Mouse (Mus musculus) layer of hippocampus, adult 8-10 months (tissue): Measurements from ENCODE around the gene Coro1c. TPM values are rescaled to one million over a fixed set of nuclear protein-coding genes. Genes with fewer than 3 reads are reported as not detected.
A peak's percentile ranks its signal among the peaks of the same experiment; 100 is the strongest.

Experiments
- DNase-seq, 2 experiments: peaks; one replicate each; pipeline ENCODE4 v3.0.0; 2022; ENCODE audit warnings: low spot score in 2 of 2
- total RNA-seq, 4 experiments: library from RNA; stranded (reverse); gene quantifications; 2 replicates each; pipeline ENCODE4 v1.2.4; 2022

The Coro1c gene
- total RNA-seq, 4 experiments from 2014 or later = 89.3 to 106 (median 94.0) TPM

DNA sequence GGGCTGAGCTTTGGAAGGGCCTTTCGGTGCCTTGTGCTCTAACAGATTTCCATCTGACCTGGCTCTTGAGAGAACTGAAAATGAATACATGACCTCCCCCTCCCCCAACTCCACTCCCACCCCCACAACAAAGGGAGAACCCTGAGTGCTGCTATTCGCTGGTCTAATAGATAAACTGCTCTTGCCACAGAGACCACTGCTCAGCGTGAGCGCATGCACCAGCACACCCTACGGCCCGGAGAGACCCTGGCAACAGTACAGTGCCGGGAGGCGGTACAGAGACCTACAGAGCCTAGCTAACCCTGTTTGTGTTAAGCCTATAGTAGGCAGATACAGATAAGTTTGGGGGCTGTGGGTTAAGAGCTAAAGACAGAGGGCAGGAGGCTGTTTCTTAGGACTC lies 22.9 kb downstream of the Coro1c start:
- DNase-seq = no peak

- no peak for DNase-seq
Measured at GRCm38 (mm10) chr5:113884750-113885149, 23.8 kb downstream of the Coro1c start.

DNA sequence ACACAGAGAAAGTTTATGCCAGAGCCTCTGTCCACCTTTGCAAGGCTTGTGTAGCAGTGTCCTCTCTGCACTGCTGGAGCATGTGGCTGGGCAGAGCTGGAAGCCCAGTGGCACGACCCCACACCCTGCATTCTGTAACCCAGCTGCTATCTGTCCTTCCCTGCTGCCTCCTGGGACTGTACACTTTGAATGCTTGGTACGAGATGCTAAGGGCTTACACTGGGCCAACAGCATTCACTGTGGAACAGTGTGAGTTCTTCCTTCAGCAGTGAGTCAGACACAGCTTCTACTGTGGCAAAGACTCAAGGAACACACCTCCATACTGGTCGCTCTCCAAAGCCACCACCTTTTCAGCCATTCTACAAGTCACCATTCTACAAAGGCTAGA lies 25.2 kb downstream of the Coro1c start:
- DNase-seq = no peak

- DNase-seq = peak in 1 of 2 experiments; percentile 57
Measured at GRCm38 (mm10) chr5:113882566-113883383, 25.8 kb downstream of the Coro1c start.

GRCm38 (mm10) chr5:113881136-113881535 lies 27.4 kb downstream of the Coro1c start:
- no peak for DNase-seq

DNA sequence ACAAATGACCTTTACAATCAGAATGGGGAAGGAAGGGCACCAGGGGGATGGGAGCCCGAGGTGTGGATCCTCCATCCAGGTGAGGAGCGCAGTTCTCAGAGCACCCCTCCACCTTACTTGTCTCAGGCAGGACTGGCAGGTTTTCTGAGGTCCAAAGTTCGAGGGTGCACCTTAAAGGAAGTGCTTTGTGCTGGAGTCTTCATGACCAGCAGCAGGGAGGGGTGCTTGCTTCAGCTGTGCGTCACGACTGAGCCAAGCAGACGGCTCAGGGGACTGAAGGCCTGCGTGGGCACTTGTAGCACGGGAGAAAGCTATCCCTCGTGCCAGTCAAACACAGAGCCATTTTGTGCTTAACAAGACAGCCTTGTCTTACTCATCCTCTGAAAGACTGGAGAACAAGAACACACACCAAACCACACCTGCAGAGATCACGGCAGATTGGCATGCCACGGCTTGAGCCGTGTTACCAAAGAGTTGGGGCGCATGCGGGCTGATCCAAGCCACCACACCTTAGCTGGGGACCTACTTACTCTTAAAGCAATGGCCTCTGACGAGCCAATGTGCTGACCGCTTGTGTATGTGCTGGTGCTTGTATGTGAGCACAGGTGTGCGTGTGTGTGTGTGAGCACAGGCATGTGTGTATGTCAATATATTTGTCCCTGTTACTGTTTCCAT lies 29.5 kb downstream of the Coro1c start:
- no peak for DNase-seq

DNA sequence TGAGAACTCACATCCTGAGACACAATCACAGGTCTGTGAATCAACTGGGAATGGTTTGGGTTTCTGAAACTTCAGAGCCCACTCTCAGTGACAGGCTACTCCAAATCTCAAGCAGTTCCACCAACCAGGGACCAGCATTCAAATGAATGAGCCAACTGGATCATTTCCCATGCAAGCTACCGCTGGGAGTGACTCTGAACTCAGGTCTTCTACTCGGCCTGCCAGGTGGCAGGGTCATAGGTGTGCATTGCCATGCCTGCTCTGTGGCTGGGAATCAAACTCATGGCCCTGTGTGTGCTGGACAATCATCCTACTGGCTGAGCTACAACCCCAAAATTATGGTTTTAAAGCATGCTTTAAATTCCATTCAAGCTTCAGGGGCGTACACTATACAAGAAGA lies 31.0 kb downstream of the Coro1c start:
- no peak for DNase-seq

GRCm38 (mm10) chr5:113876176-113876575 lies 32.4 kb downstream of the Coro1c start:
- no peak for DNase-seq

DNA sequence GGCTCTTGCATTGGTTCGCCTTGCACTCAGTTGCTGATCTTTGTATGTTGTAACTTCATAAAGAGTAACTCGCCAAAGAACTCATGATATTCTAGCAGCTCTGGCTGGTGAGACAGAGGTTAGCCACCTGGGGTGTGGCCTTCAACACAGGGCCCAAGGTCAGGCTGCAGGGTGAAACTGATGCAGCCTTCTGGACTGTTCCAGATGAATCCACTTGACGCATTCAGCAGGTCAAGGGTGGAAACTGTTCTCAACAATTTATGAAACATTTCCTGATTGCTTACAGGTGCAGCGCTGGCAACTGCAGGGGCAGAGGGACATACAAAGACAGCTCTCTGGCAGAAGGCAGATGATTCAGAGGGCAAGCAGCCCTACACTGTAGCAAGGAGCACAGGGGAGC lies 32.9 kb downstream of the Coro1c start:
- no peak for DNase-seq

- DNase-seq = no peak
Measured at GRCm38 (mm10) chr5:113874063-113875024, 34.2 kb downstream of the Coro1c start.

GRCm38 (mm10) chr5:113872936-113873912 lies 35.3 kb downstream of the Coro1c start:
- peak; percentile 65 to 83 for DNase-seq

DNA sequence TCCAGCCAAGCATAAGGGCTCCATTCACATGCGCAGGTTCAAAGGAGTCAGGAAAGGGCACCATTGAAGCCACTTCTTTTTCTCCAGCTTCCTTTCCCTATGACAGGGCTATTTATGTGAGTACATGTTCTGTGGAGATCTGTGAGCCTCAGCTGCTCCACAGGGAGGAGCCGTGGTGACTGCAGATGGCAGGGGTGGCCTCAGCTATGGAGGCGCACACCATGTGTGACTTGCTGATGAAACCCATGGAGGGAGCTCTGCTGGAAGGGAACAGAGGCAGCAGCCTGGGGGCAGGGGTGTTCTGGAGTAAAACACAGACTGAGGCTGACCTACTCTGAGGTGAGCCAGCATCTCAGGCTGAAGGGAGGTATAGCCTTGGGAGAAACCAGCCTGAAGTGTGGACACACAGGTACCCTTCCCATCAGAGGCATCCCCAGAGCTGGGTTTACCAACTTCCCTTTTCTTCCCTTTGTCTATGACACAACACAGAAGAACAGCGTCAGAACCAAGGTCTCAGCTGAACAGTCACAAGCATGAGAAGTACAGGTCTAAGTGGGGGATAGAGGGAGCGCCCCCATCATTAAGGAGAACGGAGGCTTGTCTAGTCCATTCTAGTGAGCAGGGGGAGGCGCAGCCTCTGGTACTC lies 36.5 kb downstream of the Coro1c start:
- DNase-seq = peak; percentile 60 to 72

DNA sequence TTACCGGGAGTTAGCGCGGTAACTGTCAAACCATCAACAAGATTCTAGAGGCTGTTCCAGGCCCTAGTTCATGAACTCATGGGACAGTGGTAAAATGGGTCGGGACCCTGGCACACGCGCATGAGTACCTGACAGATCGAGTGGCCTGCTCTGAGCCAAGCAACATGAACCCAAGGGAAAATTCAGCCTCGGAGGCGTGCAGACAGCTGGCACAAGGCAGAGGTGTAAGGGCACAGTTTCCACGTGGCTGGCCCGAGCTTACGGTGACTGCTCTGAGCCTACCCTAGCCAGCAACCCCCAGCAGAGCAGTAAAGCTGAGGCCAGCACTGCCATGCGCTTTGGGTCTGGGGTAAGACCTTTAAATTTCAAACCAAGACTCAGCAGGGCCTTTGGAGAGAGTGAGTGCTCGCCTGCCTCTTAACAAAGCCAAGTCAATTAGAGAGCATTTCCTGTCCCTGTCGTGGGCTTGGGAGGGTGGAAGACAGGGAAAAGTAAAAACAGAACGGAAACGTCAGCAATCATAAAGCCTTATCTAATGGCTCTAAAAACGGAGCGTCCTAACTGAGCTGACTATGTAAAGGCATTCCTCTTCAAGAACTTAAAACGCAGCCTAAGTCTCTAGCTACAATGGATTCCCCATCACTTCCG lies 38.0 kb downstream of the Coro1c start:
- DNase-seq = no peak

GRCm38 (mm10) chr5:113869132-113869531 lies 39.4 kb downstream of the Coro1c start:
- no peak for DNase-seq

- no peak for DNase-seq
Measured at GRCm38 (mm10) chr5:113864992-113865391, 43.6 kb downstream of the Coro1c start.

GRCm38 (mm10) chr5:113863994-113864393 lies 44.6 kb downstream of the Coro1c start:
- DNase-seq = no peak

GRCm38 (mm10) chr5:113862418-113862817 lies 46.1 kb downstream of the Coro1c start:
- DNase-seq = peak in 1 of 2 experiments; percentile 54

DNA sequence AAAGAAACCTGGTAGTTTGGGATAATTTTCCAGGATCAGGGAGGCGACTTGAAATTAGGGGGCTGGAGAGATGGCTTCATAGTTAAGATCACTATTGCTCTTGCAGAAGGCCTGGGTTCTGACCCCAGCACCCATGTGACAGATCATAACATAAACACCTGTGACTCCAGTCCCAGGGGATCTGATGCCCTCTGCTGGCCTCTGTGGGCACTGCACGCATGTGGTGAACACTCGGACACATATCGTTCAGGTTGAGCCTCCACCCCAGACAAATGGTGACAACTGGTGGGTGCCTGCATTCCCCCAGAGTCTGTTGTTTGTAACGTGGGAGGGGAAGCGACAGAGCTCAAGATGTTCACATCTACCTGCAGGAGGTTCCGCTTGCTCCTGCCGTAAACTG lies 47.3 kb downstream of the Coro1c start:
- no peak for DNase-seq

DNA sequence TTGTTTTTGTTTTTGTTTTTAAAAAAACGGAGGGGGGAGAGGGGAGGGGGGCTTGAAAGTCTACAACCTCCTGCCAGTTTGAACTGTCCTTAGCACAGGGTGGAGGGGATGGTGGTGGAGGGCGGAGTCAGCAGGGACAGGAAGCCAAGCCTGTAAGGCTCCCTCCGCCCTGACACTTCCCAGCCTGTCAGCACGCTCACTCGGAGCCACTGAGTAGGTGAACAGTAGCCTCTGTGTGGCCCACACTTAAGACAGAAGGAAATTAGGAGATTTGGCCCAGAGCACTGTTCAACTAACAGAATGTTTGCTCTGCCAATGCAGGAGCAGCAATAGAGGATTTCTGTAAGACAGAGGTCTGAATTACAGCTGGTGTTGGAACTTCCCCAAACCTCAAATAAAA lies 49.6 kb downstream of the Coro1c start:
- DNase-seq = no peak
